Mouse (Mus musculus) spleen, postnatal 4 days (tissue): ENCODE data around the gene Ern1.
"Not testable (repeated sequence)": the region's sequence is repeated elsewhere in the genome, so short reads cannot be mapped to it uniquely, and the experiment has no call there.

ENCODE experiments used
- DNase-seq, 2 experiments: peaks; one replicate each; pipeline ENCODE4 v3.0.0; 2022; ENCODE audit warnings: low spot score in 2 of 2

Gene Ern1

GRCm38 (mm10) chr11:106502631-106503424 is 15.2 kb upstream of the Ern1 start:
- no peak for DNase-seq

GRCm38 (mm10) chr11:106502159-106502505 is 14.5 kb upstream of the Ern1 start:
- DNase-seq: no peak

GRCm38 (mm10) chr11:106501308-106502158 is 13.9 kb upstream of the Ern1 start:
- DNase-seq: peak; percentile 45 to 78

- DNase-seq: peak; percentile 91 to 93
These were observed 13.0 kb upstream of the Ern1 start for GRCm38 (mm10) chr11:106500393-106501307.

- no peak for DNase-seq
These were observed 11.2 kb upstream of the Ern1 start for GRCm38 (mm10) chr11:106498739-106499379.

GRCm38 (mm10) chr11:106497926-106498325 is 10.3 kb upstream of the Ern1 start:
- DNase-seq: no peak

- not testable (repeated sequence) for DNase-seq
These were observed 9.4 kb upstream of the Ern1 start for GRCm38 (mm10) chr11:106497009-106497408.

GRCm38 (mm10) chr11:106492984-106493669 is 5.5 kb upstream of the Ern1 start:
- DNase-seq: no peak

GRCm38 (mm10) chr11:106491393-106491792 is 3.7 kb upstream of the Ern1 start:
- peak in 1 of 2 experiments; percentile 39 for DNase-seq

GRCm38 (mm10) chr11:106490600-106490999 is 2.9 kb upstream of the Ern1 start:
- not testable (repeated sequence) for DNase-seq

- no peak for DNase-seq
These were observed 2.4 kb upstream of the Ern1 start for GRCm38 (mm10) chr11:106490057-106490456.

GRCm38 (mm10) chr11:106489036-106489693 is 1.5 kb upstream of the Ern1 start:
- no peak for DNase-seq

- DNase-seq: no peak
These were observed 492 bp upstream of the Ern1 start for GRCm38 (mm10) chr11:106488126-106488561.

GRCm38 (mm10) chr11:106486866-106487732 is 553 bp downstream of the Ern1 start:
- peak in 1 of 2 experiments; percentile 80 for DNase-seq

GRCm38 (mm10) chr11:106486042-106486865 is 1.4 kb downstream of the Ern1 start:
- DNase-seq: no peak

- no peak for DNase-seq
These were observed 2.0 kb downstream of the Ern1 start for GRCm38 (mm10) chr11:106485611-106486010.

- no peak for DNase-seq
These were observed 2.8 kb downstream of the Ern1 start for GRCm38 (mm10) chr11:106484875-106485274.

- no peak for DNase-seq
These were observed 4.8 kb downstream of the Ern1 start for GRCm38 (mm10) chr11:106482867-106483266.
